Mouse (Mus musculus): Measurements from ENCODE around the gene Ank2.
A peak's percentile ranks its signal among the peaks of the same experiment; 100 is the strongest.

Gene Ank2

DNA sequence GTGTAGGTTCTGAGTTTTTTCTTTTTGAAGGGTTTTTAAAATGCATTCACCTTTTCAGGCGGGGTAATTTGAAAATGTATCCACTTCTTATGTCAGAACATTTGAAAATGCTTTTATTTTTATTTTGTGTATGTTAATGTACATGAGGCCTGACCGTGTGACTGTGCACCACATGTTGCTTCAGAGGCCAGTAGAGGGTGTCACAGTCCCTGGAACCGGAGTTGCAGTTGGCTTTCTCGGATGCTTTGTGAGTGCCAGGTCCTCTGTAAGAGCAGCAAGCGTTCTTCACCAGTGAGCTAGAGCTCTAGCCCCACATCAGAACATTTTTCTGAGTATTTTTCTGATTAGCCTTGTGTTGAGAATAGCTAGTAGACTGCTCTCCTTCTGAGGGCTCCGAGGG lies 484.0 kb downstream of the Ank2 start:
- no peak for DNase-seq

DNA sequence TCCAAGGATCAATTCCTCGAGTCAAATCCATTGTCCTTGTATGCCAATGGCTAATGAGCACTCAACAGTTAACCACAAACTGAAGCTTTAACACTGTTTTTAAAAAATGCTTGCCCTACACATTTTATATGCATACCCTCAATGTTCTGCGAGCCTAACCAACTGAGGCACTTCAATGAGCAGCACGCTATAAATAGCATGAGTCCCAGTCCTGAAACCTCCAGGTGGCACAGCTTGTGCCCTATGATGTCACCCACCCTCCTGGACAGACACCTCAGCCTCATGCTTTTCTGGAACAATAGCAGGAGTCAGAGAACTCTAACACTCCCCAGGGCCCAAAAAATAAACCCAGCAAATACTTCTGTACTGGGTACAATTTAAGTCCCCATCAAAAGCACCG lies 485.2 kb downstream of the Ank2 start:
- DNase-seq = no peak

DNA sequence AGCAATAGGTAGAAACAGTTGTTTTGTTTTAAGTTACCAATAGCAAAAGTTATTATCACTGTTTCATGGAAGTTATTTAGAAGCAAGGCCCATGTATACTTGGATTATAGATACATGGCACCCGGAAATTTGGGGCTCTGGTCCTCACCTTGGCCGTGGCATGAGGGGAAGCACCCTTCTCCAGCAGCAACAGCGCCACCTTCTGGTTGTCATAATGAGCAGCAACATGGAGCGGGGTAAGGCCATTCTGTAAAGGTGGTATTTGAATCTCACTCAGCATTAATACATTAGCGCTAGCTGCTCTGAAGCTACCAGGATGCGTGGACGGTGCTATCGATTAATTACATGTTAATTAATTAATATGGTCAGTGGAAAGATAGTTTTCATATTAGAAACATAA lies 486.6 kb downstream of the Ank2 start:
- DNase-seq = peak; percentile 47 to 75

DNA sequence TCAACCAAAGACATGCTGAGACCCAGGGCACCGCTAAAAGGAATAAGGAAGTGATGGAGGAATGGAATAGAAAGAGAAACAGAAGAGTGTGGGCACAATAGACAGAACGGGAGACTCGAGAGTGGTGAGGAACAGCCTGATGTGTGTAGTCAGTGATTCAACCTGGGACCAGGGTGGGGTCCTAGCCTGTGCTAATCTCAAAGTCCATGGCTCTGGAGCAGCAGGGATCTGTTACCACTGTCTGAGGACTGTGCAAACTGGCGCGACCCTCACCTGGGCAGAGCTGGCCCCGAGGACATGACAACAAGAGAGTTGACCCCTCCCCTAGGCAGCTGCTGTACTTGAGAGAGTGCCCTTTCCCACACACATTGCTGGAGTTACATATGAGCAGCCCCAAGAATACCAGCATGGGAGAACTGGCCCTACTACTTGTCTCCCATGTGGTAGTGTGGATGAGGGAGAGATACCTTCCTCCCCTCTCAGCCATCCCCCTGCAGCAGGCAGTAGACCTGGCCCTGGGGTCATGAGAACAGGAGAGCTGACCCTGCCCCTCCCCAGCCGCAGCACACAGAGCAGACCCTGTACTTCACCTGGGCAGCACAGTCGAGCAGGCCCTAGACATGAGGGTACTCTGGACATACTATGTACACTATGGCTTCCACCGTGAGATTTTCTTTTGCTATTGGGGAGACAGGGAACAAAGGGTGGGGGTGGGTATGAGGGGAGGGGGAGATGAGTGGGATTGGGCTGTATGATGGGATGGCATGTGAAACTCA lies 493.1 kb downstream of the Ank2 start:
- DNase-seq = no peak

DNA sequence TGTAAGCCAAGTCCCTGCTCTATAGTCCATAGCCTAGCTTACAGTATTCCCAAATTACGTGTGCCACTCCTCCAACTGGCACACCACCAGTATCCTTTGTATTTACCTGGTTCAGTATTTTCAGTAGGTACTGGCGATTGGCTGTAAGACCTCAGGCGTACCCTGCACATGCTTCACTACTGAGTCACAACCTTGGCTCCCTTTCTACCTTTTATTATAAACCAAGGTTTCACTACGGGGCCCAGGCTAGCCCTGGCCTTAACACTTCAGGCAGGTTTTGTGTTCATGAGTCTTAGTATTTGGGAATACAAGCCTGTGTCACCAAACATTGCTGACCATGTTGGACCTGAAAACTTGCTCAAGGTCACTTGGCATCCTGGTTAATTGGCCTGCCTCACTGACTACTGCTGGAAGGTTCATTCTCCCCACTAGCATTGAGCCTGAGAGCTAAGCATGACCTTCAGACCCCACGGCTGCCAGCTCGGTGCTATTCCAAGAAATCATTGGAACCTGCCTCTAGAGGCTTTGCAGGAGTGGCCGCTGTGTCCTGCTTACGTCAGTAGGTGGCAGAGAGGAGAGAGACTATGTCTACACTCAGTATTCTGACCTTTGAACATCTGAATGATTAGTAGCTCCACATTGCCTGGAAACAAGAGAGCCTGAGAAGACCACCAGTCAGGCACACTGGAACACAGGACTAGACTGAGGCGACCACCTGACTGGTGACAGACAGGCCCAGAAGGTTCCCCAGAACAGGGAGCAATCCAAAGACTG lies 494.1 kb downstream of the Ank2 start:
- DNase-seq = peak in 1 of 2 experiments; percentile 48

DNA sequence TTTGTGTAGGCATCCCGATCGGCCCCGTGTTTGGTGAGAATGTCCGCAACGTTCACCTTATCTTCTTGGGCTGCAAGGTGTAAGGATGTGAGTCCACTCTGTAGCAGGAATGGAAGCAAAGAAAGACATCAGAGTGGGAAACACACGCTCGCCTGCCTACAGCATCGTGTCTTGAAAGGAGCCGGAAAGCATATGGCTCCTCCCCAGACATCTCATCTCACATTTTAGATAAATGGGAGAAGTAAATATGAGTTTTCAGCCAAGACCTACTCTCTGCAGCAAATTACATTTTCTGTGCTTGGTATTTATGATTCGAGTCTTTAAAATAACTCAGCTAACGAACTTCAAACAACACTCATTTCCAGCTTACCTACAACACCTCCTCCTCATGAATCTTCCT lies 495.2 kb downstream of the Ank2 start:
- no peak for DNase-seq

DNA sequence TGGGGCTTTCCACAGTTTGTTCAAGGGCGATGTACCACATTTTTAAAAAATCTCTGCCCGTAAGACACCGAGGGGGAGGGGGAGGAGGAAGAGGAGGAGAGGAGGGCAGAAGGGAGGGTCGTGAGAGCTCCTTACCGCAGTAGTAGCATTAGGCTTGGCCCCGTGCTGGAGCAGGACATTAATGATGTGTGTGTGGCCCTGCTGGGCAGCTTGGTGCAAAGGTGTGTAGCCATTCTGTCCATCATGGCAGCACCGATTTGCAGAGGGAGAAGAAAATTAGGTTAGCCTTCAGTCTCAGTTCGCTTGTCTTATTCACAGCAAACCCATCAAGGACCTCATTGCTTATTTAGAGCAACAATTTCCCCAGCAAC lies 500.4 kb downstream of the Ank2 start:
- peak in 1 of 2 experiments; percentile 47 for DNase-seq

DNA sequence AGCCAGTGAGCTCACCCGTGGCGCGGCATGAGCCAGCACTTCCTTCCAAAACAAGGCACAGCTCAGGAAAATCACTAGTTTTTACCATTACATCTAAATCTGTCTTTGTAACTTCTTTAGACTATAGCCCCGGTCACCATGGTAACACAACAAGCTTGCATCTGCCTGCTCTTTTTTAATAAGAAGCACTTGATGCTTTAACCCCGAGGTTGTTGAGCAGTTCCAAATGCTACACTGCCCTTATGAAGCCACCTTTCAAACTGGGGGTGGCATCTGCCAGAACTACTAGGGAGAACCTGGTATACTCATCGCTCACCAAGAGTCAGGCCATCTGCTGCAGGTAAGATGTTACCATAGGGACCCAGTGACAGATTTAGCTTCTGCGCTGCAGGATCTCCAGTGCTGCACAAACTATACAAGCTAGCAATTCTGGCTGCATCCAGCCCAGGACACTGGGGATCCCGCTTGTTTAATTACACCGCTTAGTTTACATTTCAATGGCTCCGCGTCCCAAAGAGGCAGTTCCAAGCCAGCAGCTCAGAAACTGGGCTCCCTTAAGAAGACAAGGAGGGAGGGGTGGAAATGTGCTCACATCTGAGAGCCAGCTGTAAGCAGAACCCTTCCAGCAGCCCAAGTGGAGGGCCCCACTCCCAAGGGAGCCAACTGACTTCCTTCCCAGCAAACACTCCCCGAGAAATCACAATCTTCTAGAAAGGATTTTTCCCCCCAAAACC lies 501.0 kb downstream of the Ank2 start:
- peak; percentile 81 to 82 for DNase-seq

DNA sequence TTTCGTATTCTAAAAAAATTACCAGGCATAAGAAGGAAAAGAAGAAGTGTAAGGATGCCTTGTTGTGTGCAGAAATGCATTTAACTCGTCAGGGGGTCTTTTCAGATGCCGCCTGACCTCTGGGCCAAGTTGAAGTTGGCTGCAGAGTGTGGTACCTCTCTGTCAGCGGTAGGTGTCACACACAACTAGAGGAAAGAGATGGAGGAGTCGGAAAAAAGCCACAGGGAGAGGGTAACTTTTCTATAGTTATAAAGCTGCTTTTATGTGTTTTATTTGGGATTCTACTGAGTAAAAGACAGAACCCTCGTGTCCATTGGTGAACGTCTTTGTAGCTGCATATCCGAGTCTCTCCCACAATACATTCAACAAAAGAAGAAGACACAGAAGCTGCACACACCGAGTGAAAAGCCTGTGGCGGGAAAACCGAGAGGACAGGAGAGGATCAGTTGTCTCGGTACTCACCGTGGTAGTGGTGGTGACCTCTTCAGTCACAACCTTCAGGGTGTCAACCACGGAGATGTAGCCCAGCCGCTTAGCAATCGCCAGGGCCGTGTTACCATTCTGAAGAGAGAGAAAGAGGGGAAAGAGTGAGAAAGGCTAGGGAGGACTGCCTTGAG lies 501.7 kb downstream of the Ank2 start:
- DNase-seq = peak in 1 of 2 experiments; percentile 65

DNA sequence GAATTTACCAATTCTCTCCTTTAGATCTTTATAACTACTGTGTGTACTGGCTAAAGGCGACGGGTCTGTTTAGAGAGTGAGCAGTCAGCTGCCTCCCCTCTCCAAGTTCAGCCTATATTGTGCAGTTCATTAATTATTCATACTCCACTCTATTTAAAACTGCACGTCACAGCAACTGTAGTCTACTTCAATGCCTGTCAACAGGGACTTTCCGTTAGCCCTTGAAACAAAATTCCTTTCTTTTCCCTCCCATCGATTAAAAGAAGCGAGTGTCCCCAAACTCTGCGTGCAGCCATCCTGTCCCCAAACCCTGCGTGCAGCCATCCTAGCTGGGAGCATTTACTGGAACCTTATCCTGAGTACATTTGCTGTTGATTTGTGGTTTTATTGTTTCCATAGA lies 502.4 kb downstream of the Ank2 start:
- no peak for DNase-seq

DNA sequence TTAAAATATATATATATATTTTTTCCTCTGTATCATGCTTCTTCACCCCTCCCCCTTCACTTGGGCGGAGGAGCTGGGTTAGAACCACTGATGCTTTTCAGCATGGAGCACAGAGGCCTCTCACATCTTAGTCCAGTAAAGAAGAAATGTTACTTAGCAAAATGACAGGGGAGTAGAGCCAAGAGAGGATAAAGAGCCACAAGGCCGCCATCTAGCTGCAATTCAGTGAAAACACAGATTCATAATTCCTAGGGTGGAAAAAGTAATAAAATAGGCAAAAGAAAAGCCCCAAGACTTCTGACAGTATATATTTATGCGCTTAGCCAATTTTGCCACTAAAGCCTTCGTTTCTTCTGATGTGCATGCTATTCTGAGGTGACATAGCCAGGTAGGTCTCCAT lies 503.2 kb downstream of the Ank2 start:
- peak in 1 of 2 experiments; percentile 54 for DNase-seq

DNA sequence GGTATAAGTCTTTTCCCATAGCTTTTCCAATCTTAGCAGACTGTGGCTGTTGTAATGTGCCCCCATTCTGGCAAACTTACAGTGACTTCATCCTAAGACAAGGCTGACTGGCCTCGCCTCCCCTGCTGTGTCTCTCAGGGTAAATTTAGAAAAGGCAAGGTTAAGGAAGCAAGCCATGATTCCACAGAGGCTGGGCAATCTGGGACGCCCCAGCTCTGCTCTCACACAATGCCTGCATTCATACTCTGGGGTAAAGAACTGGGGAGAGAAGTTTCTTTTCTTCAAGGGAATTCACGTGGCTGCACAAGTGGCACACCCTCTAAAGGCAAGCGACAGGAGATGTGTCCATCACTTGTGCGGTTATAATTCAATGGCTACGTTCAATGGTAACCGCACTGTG lies 505.0 kb downstream of the Ank2 start:
- DNase-seq = no peak

DNA sequence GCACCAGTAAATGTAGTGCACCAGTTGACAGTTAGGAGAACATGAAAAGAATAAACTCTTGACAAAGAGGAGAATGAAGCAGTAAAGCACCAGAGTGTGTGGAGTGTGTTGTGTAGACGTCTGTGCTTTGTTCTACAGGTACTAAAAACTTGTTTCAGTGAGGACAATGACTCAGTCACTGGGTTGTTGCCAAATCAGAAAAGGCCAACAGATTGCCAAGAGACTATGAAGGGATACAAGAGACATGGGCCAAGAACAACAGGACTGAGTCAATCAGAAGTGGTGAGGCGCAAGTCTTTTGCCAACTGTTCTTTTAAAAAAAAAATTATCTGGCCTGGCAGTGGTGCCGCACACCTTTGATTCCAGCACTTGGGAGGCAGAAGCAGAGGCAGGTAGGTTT lies 509.2 kb downstream of the Ank2 start:
- DNase-seq = peak; percentile 47 to 69

DNA sequence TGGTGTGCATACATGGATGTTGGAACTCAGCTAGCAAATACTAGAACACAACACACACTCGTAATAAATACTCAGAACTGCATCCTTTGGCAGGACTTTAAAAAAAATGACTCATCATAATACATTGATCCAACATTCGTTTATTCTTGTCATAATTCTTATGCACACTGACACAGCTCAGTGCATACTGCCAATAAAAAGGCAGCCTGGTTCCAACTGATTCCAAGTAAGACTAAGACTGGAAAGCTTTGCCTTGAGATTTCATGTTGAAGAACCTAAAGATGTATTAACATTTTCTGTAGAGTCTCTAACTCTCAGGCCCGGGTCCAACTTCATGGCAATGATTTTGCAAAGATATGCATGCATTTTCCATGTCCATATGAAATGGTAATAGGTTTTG lies 512.5 kb downstream of the Ank2 start:
- DNase-seq = no peak

DNA sequence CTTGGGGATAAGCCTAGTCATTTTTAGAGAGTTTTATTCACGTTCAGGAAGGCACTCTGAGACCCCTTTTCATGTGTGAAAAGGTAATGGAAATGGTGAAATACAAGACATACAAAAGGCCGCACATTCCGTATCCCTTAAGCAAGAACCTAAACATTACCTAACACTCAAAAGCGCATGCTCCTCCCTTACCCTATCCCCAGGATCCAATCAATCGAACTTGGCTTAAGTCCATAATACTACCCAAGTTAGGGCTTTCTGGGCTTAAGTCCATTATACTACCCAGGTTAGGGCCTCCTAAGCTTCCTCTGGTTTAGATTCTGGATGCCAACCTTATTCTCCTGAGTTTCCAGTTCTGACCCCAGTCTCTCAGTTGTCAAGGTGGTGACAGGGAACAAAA lies 516.3 kb downstream of the Ank2 start:
- DNase-seq = no peak

DNA sequence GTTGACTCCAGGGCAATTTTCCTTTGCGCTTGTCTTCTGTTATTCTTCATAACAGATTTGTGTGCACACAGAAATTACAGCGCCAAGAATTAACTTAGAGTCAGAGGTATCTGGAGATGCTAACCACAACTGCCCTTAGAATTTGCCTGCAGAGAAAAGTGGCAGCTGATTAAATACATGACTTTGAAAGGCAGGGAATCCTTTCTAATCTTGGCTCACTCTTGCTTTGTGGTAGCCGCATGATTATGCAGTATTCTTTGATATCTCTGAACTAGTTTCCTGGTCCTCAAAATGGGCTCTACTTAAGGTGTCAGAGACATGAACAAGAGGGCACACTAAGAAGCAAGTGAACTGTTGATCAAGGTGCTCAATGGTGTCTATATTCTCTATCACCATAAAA lies 518.0 kb downstream of the Ank2 start:
- DNase-seq = no peak

DNA sequence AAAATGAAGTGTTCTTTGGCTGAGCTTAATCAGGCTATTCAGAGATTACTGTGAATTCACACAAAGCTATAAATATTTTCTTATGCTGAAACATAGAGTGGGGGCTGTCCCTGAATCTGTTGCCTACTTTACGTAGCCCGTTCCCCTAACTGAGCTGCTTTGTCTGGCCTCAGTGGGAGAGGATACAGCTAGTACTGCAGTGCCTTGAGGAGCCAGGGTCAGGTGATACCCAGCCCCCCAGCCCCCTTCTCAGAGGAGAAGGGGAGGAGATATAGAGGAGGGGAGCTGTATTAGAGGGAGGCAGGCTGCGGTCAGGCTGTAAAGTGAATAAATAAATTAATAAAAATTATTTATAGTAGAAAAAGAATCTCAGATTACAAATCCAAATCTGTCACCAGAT lies 519.5 kb downstream of the Ank2 start:
- DNase-seq = no peak

DNA sequence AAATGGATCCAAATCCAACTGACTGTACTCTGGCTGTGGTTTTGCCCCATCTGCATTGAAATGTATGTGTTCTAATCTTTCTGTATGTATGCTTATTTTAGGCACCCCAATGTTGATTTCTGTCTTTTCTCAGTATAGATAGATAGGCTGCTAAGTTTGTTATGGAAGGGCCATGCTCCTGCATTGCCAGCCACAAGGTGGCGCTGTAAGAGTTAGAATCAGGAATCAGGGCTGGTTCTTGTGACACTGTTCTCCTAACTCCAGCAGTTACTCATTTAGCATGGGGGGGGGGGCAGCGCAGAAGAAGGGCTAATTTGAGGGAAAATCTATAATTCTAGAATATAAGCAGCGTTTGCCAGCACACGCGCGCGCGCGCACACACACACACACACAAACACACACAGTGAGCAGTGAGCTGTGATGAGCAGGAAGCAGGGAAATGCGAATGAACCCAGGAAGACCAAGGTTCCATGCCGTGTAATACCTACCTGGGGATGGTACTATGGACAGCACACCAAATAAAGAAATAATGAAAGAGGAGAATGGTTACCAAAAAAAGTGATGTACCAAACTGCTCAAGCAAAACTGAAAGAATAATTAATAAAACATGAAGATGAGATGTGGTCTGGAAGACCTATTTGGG lies 520.3 kb downstream of the Ank2 start:
- peak; percentile 78 to 90 for DNase-seq

DNA sequence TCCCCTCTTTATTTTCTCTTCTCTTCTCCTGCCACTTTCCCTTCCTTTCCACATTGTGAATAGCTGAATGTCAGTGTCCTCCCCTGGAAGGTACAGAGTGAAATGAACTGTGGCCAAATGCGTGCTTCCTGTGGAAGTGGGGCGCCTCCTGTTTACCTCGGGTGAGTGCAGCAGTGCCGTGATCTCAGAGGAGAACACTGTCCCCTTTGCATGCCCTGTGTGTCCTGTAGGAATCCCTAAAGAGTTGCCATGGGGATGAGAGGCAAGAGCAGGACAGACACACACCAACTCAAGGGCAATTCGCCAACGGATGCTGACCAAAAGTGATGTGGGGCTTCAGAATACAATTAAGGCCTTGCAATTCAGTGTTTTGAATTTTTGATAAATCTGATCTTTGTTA lies 521.8 kb downstream of the Ank2 start:
- peak; percentile 49 to 60 for DNase-seq

DNA sequence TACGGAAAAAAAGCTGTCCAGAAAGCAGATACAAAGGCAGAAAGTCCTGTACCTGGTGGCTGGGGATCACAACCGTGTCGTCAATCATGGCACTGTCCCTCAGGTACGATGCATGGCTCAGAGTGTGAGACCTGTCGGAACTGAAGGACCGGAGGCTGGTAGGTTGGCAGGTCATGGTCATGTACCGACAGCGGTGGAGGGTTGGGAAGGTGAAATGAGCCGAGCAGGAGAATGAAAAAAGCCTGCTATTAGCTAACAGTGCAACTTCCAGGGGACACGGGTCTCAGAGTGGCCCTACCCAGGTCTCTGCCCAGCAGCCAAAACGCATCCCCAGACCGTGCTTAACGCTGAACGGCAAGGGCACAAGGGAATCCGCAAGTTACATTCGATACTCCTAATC lies 522.4 kb downstream of the Ank2 start:
- no peak for DNase-seq

DNA sequence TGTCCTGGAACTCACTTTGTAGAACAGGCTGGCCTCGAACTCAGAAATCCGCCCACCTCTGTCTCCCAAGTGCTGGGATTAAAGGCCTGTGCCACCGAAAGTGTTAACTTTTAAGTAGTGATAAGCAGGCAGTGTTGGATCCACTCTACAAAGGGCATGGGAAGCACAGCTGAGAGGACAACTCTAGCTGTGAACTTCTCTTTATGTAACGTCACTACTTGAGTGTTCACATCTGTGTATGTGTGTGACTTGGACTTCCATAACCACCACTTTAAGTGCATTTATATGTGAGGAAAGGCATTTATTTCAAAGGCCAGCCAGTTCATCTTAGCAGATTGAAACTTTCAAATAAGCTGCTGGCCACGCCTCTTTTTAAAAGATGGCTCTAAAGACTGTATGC lies 523.7 kb downstream of the Ank2 start:
- DNase-seq = no peak

DNA sequence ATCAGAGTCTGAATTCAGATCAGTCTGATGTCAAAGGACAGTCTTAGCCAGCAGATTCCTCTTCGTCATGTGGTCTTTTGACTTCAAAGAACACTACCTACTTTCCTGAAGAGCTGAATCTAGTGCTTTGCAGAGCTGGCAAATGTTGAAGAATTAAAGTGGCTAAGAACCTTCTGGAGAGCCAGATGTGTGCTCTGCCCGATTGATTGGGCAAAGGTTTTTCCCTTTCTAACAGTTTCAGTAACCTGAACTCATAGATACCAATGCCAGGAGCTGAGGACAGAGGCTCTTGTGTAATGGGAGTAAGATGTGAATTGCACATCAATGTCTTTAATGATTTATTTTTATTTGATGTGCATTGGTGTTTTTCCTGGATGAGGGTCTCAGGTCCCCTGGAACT lies 525.6 kb downstream of the Ank2 start:
- DNase-seq = no peak

DNA sequence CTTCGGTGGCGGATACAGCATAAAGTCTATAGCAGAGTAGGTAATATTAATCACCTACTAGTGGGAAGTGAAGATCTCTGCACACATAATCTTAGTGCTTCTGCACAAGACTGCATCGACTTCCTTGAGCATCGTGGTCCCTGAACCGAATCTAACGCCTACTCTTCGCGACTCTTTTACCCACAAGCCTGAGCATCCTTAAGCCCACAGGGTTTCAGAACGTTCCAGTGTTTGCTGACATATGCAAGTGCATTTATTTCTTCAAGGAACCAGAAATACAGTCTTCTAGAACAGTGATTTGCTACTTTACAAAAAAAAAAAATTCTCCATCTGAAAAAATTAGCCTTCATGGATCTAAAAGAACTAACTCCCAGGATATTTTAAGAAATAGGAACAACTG lies 527.6 kb downstream of the Ank2 start:
- no peak for DNase-seq
